Mouse (Mus musculus) lung, adult 2 months (tissue): ENCODE measurements around the gene Lmna.

Experiments used
- CTCF ChIP-seq: fragments of 200-500 bp; IDR thresholded peaks from 2 replicates; pipeline ENCODE4 v1.5.1; 2011; ENCODE audit warnings: mild to moderate bottlenecking, low read length, control low read depth; ENCODE audit not compliant: insufficient read depth
- POLR2A ChIP-seq: fragments of 200-500 bp; IDR thresholded peaks from 2 replicates; pipeline ENCODE4 v1.6.1; 2011; ENCODE audit warnings: low read depth, mild to moderate bottlenecking, control low read depth, low read length, borderline replicate concordance; ENCODE audit errors: extremely low read depth

DNA sequence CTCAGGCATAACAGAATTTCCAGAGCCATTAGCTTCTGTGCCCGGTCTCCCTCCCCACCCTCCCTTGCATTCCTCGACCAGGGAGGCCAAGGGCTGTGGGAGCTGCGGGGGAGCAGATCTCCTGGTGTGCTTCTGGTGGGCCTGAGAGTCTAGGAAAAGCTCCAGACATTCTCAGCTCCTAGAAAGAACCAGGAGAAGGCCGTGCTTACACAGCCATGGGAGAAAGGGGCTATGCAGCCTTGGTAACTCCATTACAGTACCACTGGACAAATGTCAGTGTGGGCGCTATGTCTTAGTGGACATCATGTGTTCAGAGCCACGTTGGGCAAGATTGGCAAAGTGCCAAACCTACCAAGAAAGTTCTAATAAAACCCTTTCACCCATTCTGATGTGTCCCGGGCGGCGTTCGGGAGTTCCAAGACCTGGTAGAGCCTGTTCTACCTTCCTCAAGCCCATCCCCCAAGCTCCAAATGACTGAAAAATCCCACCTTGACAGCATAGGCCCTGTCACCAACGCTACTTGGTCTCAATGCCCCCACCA, 7.7 kb downstream of the Lmna start:
- TF ChIP-seq POLR2A (no peak), CTCF (no peak)
